Mouse (Mus musculus) hindbrain, embryonic 16.5 days (tissue): ENCODE results near the gene Cntn5. TPM values are rescaled to one million over a fixed set of nuclear protein-coding genes. Genes with fewer than 3 reads are reported as not detected.

Source experiments
- ATAC-seq: fragments of 200-750 bp; cut with Nextera tagmentation; 2 replicates; pipeline ENCODE4 v1.8.0; 2017; ENCODE audit warnings: moderate TSS enrichment, moderate library complexity
- H3K27ac ChIP-seq: fragments of 300-500 bp; sonication (generic); 2 replicates; pipeline ENCODE4 v1.5.1; 2014; ENCODE audit warnings: low read depth, mild to moderate bottlenecking, control low read depth, low read length, moderate library complexity
- H3K27me3 ChIP-seq: fragments of 300-500 bp; sonication (generic); replicated peaks from 2 replicates; pipeline ENCODE4 v1.6.1; 2014; ENCODE audit warnings: low read length; ENCODE audit not compliant: control insufficient read depth, insufficient read depth
- H3K36me3 ChIP-seq: fragments of 300-500 bp; sonication (generic); 2 replicates; pipeline ENCODE4 v1.6.1; 2014; ENCODE audit warnings: mild to moderate bottlenecking, low read length, moderate library complexity, mixed read lengths; ENCODE audit not compliant: control insufficient read depth, insufficient read depth
- H3K4me1 ChIP-seq: fragments of 300-500 bp; sonication (generic); 2 replicates; pipeline ENCODE4 v1.6.1; 2014; ENCODE audit warnings: low read depth, low read length; ENCODE audit not compliant: control insufficient read depth, insufficient read depth
- H3K4me2 ChIP-seq: fragments of 300-500 bp; sonication (generic); 2 replicates; pipeline ENCODE4 v1.6.1; 2014; ENCODE audit warnings: mild to moderate bottlenecking, low read length, control low read depth, moderate library complexity
- H3K4me3 ChIP-seq: fragments of 300-500 bp; sonication (generic); 2 replicates; pipeline ENCODE4 v1.5.1; 2014; ENCODE audit warnings: mild to moderate bottlenecking, low read length, control low read depth, moderate library complexity
- H3K9ac ChIP-seq: fragments of 300-500 bp; sonication (generic); 2 replicates; pipeline ENCODE4 v1.6.1; 2014; ENCODE audit warnings: low read depth, mild to moderate bottlenecking, control low read depth, low read length, moderate library complexity
- H3K9me3 ChIP-seq: fragments of 300-500 bp; sonication (generic); 2 replicates; pipeline ENCODE4 v1.6.1; 2014; ENCODE audit warnings: mild to moderate bottlenecking, low read length, moderate library complexity; ENCODE audit not compliant: control insufficient read depth
- WGBS: fragments of 180-500 bp; shearing (Covaris S2); extraction: QIAGEN DNeasy Blood & Tissue Kit; methylation state at CpG from one replicate; pipeline ENCODE4 v1.1.7; 2014; 5-methylcytosine and 5-hydroxymethylcytosine counted together
- polyA plus RNA-seq: library from polyadenylated mRNA; unstranded; fragments of >200 nt; fragmentation: Nextera tagmentation; extraction: Ambion mirVana; gene quantifications from 2 replicates; pipeline ENCODE4 v1.2.1, GENCODE M21; 2015

Cntn5 gene
- polyA plus RNA-seq, 1 experiment from 2014 or later = 20.4 TPM

- H3K27me3 ChIP-seq = no peaks in the 10 kb centered on the region
- 81% methylated on average over 2 of the region's 2 CpGs for WGBS
- H3K9ac ChIP-seq = no peak overlapping the region
- H3K27ac ChIP-seq = no peak overlapping the region
- H3K9me3 ChIP-seq = no peaks in the 10 kb centered on the region
- H3K4me3 ChIP-seq = no peak overlapping the region
- no peaks in the 10 kb centered on the region for H3K36me3 ChIP-seq
- ATAC-seq = no peak
- H3K4me2 ChIP-seq = no peak overlapping the region
- no peaks in the 10 kb centered on the region for H3K4me1 ChIP-seq
These were observed 1105.0 kb downstream of the Cntn5 start for GRCm38 (mm10) chr9:9799546-9799945.

- Histone ChIP-seq H3K9me3 (no peaks in the 10 kb centered on the region), H3K27ac (no peak overlapping the region), H3K4me1 (no peaks in the 10 kb centered on the region), H3K27me3 (no peaks in the 10 kb centered on the region), H3K4me2 (no peak overlapping the region), H3K9ac (no peak overlapping the region), H3K36me3 (no peaks in the 10 kb centered on the region), H3K4me3 (no peak overlapping the region)
- 63% methylated on average over 3 of the region's 3 CpGs for WGBS
- ATAC-seq = no peak
These were observed 1120.9 kb downstream of the Cntn5 start for GRCm38 (mm10) chr9:9783680-9784079.

- no peak overlapping the region for H3K4me3 ChIP-seq
- WGBS = 57% methylated on average over 9 of the region's 9 CpGs
- no peaks in the 10 kb centered on the region for H3K4me1 ChIP-seq
- ATAC-seq = peak; percentile 65
- no peaks in the 10 kb centered on the region for H3K36me3 ChIP-seq
- H3K27ac ChIP-seq = no peak overlapping the region
- H3K9ac ChIP-seq = no peak overlapping the region
- no peak overlapping the region for H3K4me2 ChIP-seq
- H3K27me3 ChIP-seq = no peaks in the 10 kb centered on the region
- no peaks in the 10 kb centered on the region for H3K9me3 ChIP-seq
These were observed 1123.3 kb downstream of the Cntn5 start for GRCm38 (mm10) chr9:9781157-9781884.

- ATAC-seq = no peak
- Histone ChIP-seq H3K9me3 (no peaks in the 10 kb centered on the region), H3K4me1 (no peaks in the 10 kb centered on the region), H3K4me3 (no peak overlapping the region), H3K9ac (no peak overlapping the region), H3K36me3 (no peaks in the 10 kb centered on the region), H3K4me2 (no peak overlapping the region), H3K27me3 (no peaks in the 10 kb centered on the region), H3K27ac (no peak overlapping the region)
- WGBS = 66% methylated on average over 3 of the region's 3 CpGs
These were observed 1124.9 kb downstream of the Cntn5 start for GRCm38 (mm10) chr9:9779646-9780045.

GRCm38 (mm10) chr9:9770777-9771176, 1133.8 kb downstream of the Cntn5 start:
- no peaks in the 10 kb centered on the region for H3K4me1 ChIP-seq
- no peaks in the 10 kb centered on the region for H3K36me3 ChIP-seq
- WGBS = 79% methylated on average over 2 of the region's 2 CpGs
- peak; percentile 48; the same call in 1 of the 2 replicates for ATAC-seq
- no peaks in the 10 kb centered on the region for H3K27me3 ChIP-seq
- H3K4me3 ChIP-seq = no peak overlapping the region
- no peak overlapping the region for H3K27ac ChIP-seq
- no peaks in the 10 kb centered on the region for H3K9me3 ChIP-seq
- H3K4me2 ChIP-seq = no peak overlapping the region
- no peak overlapping the region for H3K9ac ChIP-seq

GRCm38 (mm10) chr9:9769659-9770058, 1134.9 kb downstream of the Cntn5 start:
- Histone ChIP-seq H3K9me3 (no peaks in the 10 kb centered on the region), H3K4me3 (no peak overlapping the region), H3K36me3 (no peaks in the 10 kb centered on the region), H3K9ac (no peak overlapping the region), H3K27ac (no peak overlapping the region), H3K4me1 (no peaks in the 10 kb centered on the region), H3K4me2 (no peak overlapping the region), H3K27me3 (no peaks in the 10 kb centered on the region)
- ATAC-seq = no peak

- WGBS = 81% methylated on average over 1 of the region's 1 CpGs
- no peaks in the 10 kb centered on the region for H3K36me3 ChIP-seq
These were observed 1186.4 kb downstream of the Cntn5 start for GRCm38 (mm10) chr9:9718145-9718544.

GRCm38 (mm10) chr9:9708671-9709070, 1195.9 kb downstream of the Cntn5 start:
- Histone ChIP-seq H3K36me3 (no peaks in the 10 kb centered on the region), H3K27me3 (no peaks in the 10 kb centered on the region), H3K4me2 (no peak overlapping the region), H3K9ac (no peak overlapping the region), H3K4me3 (no peak overlapping the region), H3K9me3 (no peaks in the 10 kb centered on the region), H3K4me1 (no peaks in the 10 kb centered on the region), H3K27ac (no peak overlapping the region)
- 93% methylated on average over 5 of the region's 5 CpGs for WGBS
- ATAC-seq = no peak

More at GRCm38 (mm10) chr9:9718145-9718544, 1186.4 kb downstream of the Cntn5 start:
- no peak overlapping the region for H3K4me2 ChIP-seq
- H3K9ac ChIP-seq = no peak overlapping the region
- H3K27me3 ChIP-seq = no peaks in the 10 kb centered on the region
- H3K9me3 ChIP-seq = no peaks in the 10 kb centered on the region
- ATAC-seq = no peak
- no peaks in the 10 kb centered on the region for H3K4me1 ChIP-seq
- no peak overlapping the region for H3K4me3 ChIP-seq
- no peak overlapping the region for H3K27ac ChIP-seq

GRCm38 (mm10) chr9:9707766-9708165, 1196.8 kb downstream of the Cntn5 start:
- H3K27ac ChIP-seq = no peak overlapping the region
- H3K4me2 ChIP-seq = no peak overlapping the region
- no peaks in the 10 kb centered on the region for H3K4me1 ChIP-seq
- H3K9ac ChIP-seq = no peak overlapping the region
- H3K27me3 ChIP-seq = no peaks in the 10 kb centered on the region
- no peak overlapping the region for H3K4me3 ChIP-seq
- ATAC-seq = peak; percentile 87
- no peaks in the 10 kb centered on the region for H3K36me3 ChIP-seq
- no peaks in the 10 kb centered on the region for H3K9me3 ChIP-seq
